Mouse (Mus musculus) hindbrain, embryonic 12.5 days (tissue): Measurements from ENCODE around the gene Tbl1xr1. TPM values are rescaled to one million over a fixed set of nuclear protein-coding genes. Genes with fewer than 3 reads are reported as not detected.

Experiments
- ATAC-seq: fragments of 200-750 bp; cut with Nextera tagmentation; 2 replicates; pipeline ENCODE4 v1.8.0; 2017; ENCODE audit warnings: moderate TSS enrichment; ENCODE audit not compliant: low FRiP score
- H3K27ac ChIP-seq: fragments of 300-500 bp; sonication (generic); 2 replicates; pipeline ENCODE4 v1.5.1; 2016; ENCODE audit warnings: mild to moderate bottlenecking
- H3K27me3 ChIP-seq: fragments of 300-500 bp; sonication (generic); 2 replicates; pipeline ENCODE4 v1.6.1; 2016; ENCODE audit warnings: mild to moderate bottlenecking
- H3K36me3 ChIP-seq: fragments of 300-500 bp; sonication (generic); 2 replicates; pipeline ENCODE4 v1.6.1; 2016; ENCODE audit warnings: mild to moderate bottlenecking
- H3K4me1 ChIP-seq: fragments of 300-500 bp; sonication (generic); 2 replicates; pipeline ENCODE4 v1.6.1; 2016
- H3K4me2 ChIP-seq: fragments of 300-500 bp; sonication (generic); replicated peaks from 2 replicates; pipeline ENCODE4 v1.6.1; 2016; ENCODE audit warnings: mild to moderate bottlenecking
- H3K4me3 ChIP-seq: fragments of 300-500 bp; sonication (generic); 2 replicates; pipeline ENCODE4 v1.5.1; 2016; ENCODE audit warnings: mild to moderate bottlenecking
- H3K9ac ChIP-seq: fragments of 300-500 bp; sonication (generic); 2 replicates; pipeline ENCODE4 v1.6.1; 2016; ENCODE audit warnings: mild to moderate bottlenecking, moderate library complexity
- H3K9me3 ChIP-seq: fragments of 300-500 bp; sonication (generic); replicated peaks from 2 replicates; pipeline ENCODE4 v1.6.1; 2016; ENCODE audit warnings: mild to moderate bottlenecking
- WGBS: fragments of 180-500 bp; shearing (Covaris S2); methylation state at CpG from one replicate; pipeline ENCODE4 v1.1.7; 2016; 5-methylcytosine and 5-hydroxymethylcytosine counted together
- polyA plus RNA-seq: library from polyadenylated mRNA; unstranded; fragments of >200 nt; fragmentation: Nextera tagmentation; extraction: Ambion mirVana; gene quantifications from 2 replicates; pipeline ENCODE4 v1.2.1, GENCODE M21; 2016

Gene Tbl1xr1
- polyA plus RNA-seq, 1 experiment from 2014 or later = 33.3 TPM

DNA sequence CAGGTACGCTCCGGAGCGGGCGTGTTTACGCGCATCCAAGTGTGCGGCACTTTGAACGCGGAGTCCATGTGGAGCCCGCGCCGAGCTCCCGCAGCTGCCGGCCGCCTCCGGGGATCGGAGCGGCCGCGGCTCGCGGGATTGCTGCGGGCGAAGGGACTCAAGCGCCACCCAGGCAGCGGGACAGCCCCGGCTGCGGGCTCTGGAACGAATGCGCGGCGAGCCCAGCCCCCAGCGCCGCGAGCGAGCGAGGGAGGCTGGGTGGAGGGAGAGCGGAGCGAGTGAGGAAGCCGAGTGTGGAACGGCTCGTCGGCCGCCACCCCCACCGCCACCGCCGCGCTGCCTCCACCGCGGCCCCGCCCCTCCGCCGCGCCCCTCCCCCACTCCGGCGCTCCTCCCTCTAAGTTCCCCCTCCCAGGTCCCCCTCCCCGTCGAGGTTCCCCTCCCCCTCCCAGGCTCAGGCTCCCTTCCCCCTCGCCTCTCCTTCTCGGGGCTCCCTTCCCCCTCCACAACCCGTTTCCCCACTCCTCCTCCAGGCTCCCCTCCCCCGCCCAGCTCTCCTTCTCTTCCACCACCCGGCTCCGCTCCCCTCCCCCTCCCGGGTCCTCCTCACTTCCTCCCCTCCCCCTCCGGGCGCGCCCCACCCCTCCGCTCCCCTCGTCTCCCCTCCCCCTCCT is 428 bp upstream of the Tbl1xr1 start:
- peak overlapping the region; percentile 93 for H3K9ac ChIP-seq
- no peaks in the 10 kb centered on the region for H3K27me3 ChIP-seq
- H3K4me1 ChIP-seq = peaks cover 30% of the 10 kb centered on the region
- peak overlapping the region; percentile 71 for H3K4me2 ChIP-seq
- H3K27ac ChIP-seq = peak overlapping the region; percentile 99
- no peaks in the 10 kb centered on the region for H3K9me3 ChIP-seq
- peak overlapping the region; percentile 96 for H3K4me3 ChIP-seq
- peak; percentile 89 for ATAC-seq
- WGBS = 1% methylated on average over 47 of the region's 70 CpGs
- H3K36me3 ChIP-seq = no peaks in the 10 kb centered on the region

DNA sequence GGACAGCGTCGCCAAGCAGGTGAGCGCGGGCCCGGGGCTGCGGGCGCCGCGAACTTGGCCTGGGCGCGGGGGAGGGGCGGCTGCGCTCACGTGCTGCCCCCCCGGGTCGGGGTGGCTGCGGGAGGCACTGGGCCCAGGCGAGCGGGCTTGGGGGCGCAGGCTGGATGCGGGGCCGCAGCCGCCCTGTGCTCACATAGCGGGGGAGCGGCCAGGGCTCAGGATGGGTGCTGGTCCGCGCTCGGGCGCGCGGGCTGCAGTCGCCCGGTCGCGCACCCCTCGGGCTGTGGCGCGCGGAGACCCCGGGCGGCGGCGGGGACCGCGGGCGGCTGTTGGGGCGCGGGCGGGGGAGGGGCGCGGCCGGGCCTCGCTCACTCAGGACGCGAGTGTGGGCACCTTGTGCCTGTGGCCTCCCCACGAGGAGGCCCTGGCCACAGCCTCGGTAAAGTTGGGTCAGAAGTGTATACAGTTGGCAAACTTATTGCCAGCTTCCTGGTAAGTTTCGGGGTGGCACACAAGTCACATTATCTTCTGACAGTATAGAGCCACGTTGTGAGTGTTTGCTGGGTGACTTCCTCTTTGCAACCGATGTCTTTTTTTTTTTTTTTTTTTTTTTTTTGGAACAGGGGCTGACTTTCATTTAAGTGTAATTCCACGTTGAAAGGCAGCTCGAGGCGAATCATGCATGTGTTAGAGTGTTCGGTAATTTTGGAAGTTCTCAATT is 644 bp downstream of the Tbl1xr1 start:
- H3K36me3 ChIP-seq = no peaks in the 10 kb centered on the region
- peak overlapping the region; percentile 93 for H3K9ac ChIP-seq
- H3K4me2 ChIP-seq = peak overlapping the region; percentile 71
- H3K9me3 ChIP-seq = no peaks in the 10 kb centered on the region
- H3K27ac ChIP-seq = peak overlapping the region; percentile 99
- whole genome bisulfite sequencing = 2% methylated on average over 63 of the region's 64 CpGs
- H3K4me1 ChIP-seq = peaks cover 37% of the 10 kb centered on the region
- H3K27me3 ChIP-seq = no peaks in the 10 kb centered on the region
- peak overlapping the region; percentile 96 for H3K4me3 ChIP-seq
- peak; percentile 79 for ATAC-seq

- peak overlapping the region; percentile 53 for H3K9ac ChIP-seq
- H3K36me3 ChIP-seq = no peaks in the 10 kb centered on the region
- peak overlapping the region; percentile 96 for H3K4me3 ChIP-seq
- no peaks in the 10 kb centered on the region for H3K9me3 ChIP-seq
- WGBS = 4% methylated on average over 9 of the region's 9 CpGs
- H3K4me1 ChIP-seq = peaks cover 40% of the 10 kb centered on the region
- no peaks in the 10 kb centered on the region for H3K27me3 ChIP-seq
- no peak for ATAC-seq
- peak overlapping the region; percentile 71 for H3K4me2 ChIP-seq
- peak overlapping the region; percentile 23; the same call in 1 of the 2 replicates for H3K27ac ChIP-seq
These were observed 1.4 kb downstream of the Tbl1xr1 start for GRCm38 (mm10) chr3:22077657-22078475.

GRCm38 (mm10) chr3:22078529-22078928 is 2.1 kb downstream of the Tbl1xr1 start:
- H3K27ac ChIP-seq = no peak overlapping the region
- ATAC-seq = no peak
- 61% methylated on average over 3 of the region's 3 CpGs for WGBS
- H3K36me3 ChIP-seq = no peaks in the 10 kb centered on the region
- H3K9ac ChIP-seq = no peak overlapping the region
- no peaks in the 10 kb centered on the region for H3K27me3 ChIP-seq
- peaks cover 37% of the 10 kb centered on the region for H3K4me1 ChIP-seq
- H3K4me2 ChIP-seq = peak overlapping the region; percentile 71
- H3K9me3 ChIP-seq = no peaks in the 10 kb centered on the region
- H3K4me3 ChIP-seq = peak overlapping the region; percentile 96

DNA sequence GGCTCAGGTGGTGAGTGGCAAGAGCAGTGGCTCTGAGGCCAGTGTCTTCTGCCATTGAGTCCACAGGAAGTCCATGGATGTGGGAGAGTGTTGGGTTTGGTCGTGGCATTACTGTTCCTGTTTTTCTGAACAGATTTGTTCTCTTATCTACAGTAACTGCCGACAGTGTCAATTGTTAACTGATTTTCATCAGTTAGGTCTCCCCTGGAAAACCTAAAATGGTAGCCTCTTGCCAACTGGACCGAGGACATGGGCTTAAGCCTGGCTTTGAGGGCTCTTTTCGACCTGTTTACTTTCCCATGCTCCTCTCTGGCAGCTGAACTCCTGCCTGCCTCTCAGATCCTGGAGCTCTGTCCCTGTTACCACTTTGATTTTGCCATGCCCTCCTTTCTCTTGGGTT is 5.4 kb downstream of the Tbl1xr1 start:
- H3K4me3 ChIP-seq = no peak overlapping the region
- WGBS = 91% methylated on average over 4 of the region's 4 CpGs
- H3K4me2 ChIP-seq = no peak overlapping the region
- ATAC-seq = no peak
- no peak overlapping the region for H3K27ac ChIP-seq
- H3K9me3 ChIP-seq = no peaks in the 10 kb centered on the region
- H3K27me3 ChIP-seq = no peaks in the 10 kb centered on the region
- H3K36me3 ChIP-seq = no peaks in the 10 kb centered on the region
- H3K9ac ChIP-seq = no peak overlapping the region
- H3K4me1 ChIP-seq = peaks cover 27% of the 10 kb centered on the region

GRCm38 (mm10) chr3:22082823-22083222 is 6.4 kb downstream of the Tbl1xr1 start:
- Histone ChIP-seq H3K9me3 (no peaks in the 10 kb centered on the region), H3K4me2 (no peak overlapping the region), H3K27me3 (no peaks in the 10 kb centered on the region), H3K36me3 (no peaks in the 10 kb centered on the region), H3K4me1 (peaks cover 25% of the 10 kb centered on the region), H3K27ac (no peak overlapping the region), H3K4me3 (no peak overlapping the region), H3K9ac (no peak overlapping the region)
- ATAC-seq = no peak
- WGBS = 94% methylated on average over 4 of the region's 4 CpGs

DNA sequence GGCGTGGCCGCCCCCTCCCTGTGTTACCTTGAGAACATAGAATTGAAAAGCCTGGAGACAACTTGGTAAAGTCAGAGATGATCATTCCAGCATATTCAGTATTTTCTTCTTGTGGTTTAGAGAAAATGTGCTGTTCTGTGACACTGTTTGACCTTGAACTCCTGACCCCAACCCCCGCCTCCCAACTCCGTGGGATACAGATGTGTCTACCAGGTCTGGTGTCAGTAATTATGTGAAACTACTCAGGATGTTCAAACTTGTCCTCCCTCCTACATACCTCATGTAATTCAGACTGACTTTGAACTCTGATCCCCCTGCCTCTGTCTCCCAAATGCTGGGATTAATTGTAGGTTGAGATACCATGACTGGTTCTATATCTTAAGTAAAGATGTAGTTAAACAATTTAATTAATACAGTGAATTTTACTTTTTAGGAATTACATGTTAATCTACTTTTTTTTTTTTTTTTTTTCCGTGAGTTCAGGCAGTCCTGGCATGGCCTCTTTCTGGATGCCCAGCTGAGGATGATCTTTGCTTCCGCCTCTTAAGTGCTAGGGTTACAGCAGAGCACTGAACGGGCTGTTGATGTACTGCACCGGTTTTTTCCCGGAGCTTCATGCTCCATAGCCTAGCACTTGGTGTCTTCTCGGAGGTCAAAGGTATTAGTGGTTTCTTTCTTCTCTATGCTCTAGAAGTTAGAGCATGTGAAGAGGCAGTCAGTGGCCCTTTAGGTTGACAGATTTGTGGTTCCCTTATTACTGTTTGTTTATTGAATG is 8.0 kb downstream of the Tbl1xr1 start:
- no peak overlapping the region for H3K9ac ChIP-seq
- no peaks in the 10 kb centered on the region for H3K36me3 ChIP-seq
- WGBS = 81% methylated on average over 10 of the region's 10 CpGs
- H3K9me3 ChIP-seq = no peaks in the 10 kb centered on the region
- H3K27ac ChIP-seq = no peak overlapping the region
- no peak for ATAC-seq
- H3K4me3 ChIP-seq = no peak overlapping the region
- no peak overlapping the region for H3K4me2 ChIP-seq
- peaks cover 12% of the 10 kb centered on the region for H3K4me1 ChIP-seq
- H3K27me3 ChIP-seq = no peaks in the 10 kb centered on the region

DNA sequence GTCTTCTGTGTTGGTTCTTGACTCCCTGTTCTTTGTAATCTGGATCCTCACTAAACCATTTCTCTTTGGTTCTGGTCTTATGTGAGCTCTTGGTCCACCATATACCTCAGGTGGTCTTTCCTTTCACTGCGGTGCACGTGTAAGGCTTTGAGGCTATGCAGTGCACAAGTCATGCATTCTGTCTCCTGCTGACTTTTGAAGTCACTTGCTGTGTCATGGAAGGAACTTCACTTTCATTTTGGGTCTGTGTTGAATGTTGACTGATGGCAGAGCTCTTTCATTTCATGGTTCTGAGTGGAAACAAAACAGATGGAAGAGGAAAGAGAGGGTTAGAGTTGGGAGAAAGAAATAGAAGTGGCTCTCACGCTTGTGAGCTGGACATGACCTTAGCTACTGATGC is 13.4 kb downstream of the Tbl1xr1 start:
- WGBS = 70% methylated on average over 3 of the region's 3 CpGs
- ATAC-seq = no peak

GRCm38 (mm10) chr3:22090431-22091265 is 14.2 kb downstream of the Tbl1xr1 start:
- Histone ChIP-seq H3K4me1 (peaks cover 11% of the 10 kb centered on the region; the same call in 1 of the 2 replicates), H3K4me2 (no peak overlapping the region), H3K27ac (no peak overlapping the region), H3K9ac (no peak overlapping the region), H3K4me3 (no peak overlapping the region), H3K36me3 (no peaks in the 10 kb centered on the region), H3K9me3 (no peaks in the 10 kb centered on the region), H3K27me3 (no peaks in the 10 kb centered on the region)
- ATAC-seq = no peak
- WGBS = 81% methylated on average over 8 of the region's 8 CpGs

More for the DNA sequence above, 13.4 kb downstream of the Tbl1xr1 start:
- Histone ChIP-seq H3K4me2 (no peak overlapping the region), H3K27me3 (no peaks in the 10 kb centered on the region), H3K36me3 (no peaks in the 10 kb centered on the region), H3K9me3 (no peaks in the 10 kb centered on the region), H3K4me1 (peaks cover 11% of the 10 kb centered on the region; the same call in 1 of the 2 replicates), H3K4me3 (no peak overlapping the region), H3K27ac (no peak overlapping the region), H3K9ac (no peak overlapping the region)

DNA sequence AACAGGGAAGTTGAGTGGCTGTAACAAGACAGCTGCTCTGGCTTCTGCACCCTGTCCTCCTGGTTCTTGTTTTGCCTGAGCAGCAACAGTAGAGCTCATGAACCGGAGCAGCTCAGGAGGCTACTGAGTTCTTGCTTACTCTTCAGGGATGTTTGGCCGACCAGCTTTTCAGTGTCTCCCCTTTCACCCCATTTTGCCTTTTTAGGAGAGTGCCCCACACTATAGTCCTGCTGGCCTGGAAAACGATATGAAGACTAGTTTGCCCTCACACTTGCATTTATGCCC is 14.8 kb downstream of the Tbl1xr1 start:
- H3K27ac ChIP-seq = no peak overlapping the region
- no peak overlapping the region for H3K4me3 ChIP-seq
- ATAC-seq = no peak
- no peaks in the 10 kb centered on the region for H3K9me3 ChIP-seq
- H3K4me2 ChIP-seq = no peak overlapping the region
- H3K27me3 ChIP-seq = no peaks in the 10 kb centered on the region
- H3K4me1 ChIP-seq = peaks cover 11% of the 10 kb centered on the region; the same call in 1 of the 2 replicates
- H3K36me3 ChIP-seq = no peaks in the 10 kb centered on the region
- 80% methylated on average over 3 of the region's 3 CpGs for WGBS
- no peak overlapping the region for H3K9ac ChIP-seq

- no peak overlapping the region for H3K4me3 ChIP-seq
- no peaks in the 10 kb centered on the region for H3K27me3 ChIP-seq
- 91% methylated on average over 3 of the region's 3 CpGs for WGBS
- H3K4me2 ChIP-seq = no peak overlapping the region
- H3K36me3 ChIP-seq = no peaks in the 10 kb centered on the region
- no peak overlapping the region for H3K9ac ChIP-seq
- no peak overlapping the region for H3K27ac ChIP-seq
- no peak for ATAC-seq
- no peaks in the 10 kb centered on the region for H3K9me3 ChIP-seq
- peaks cover 11% of the 10 kb centered on the region; the same call in 1 of the 2 replicates for H3K4me1 ChIP-seq
These were observed 15.2 kb downstream of the Tbl1xr1 start for GRCm38 (mm10) chr3:22091681-22092080.
